Mouse (Mus musculus) embryo, embryonic 9.5 days (tissue): ENCODE measurements around the gene Tulp3.
"Not testable (repeated sequence)": the region's sequence is repeated elsewhere in the genome, so short reads cannot be mapped to it uniquely, and the experiment has no call there.

Experiments used
- DNase-seq: peaks from one replicate; pipeline ENCODE4 v3.0.0-alpha.2; 2017; ENCODE audit errors: extremely low spot score

Gene Tulp3

GRCm38 (mm10) chr6:128358999-128359398 is 3.3 kb upstream of the Tulp3 start:
- DNase-seq, result peak; percentile 67

- no peak for DNase-seq
Observed at GRCm38 (mm10) chr6:128355201-128355681, 410 bp downstream of the Tulp3 start.

GRCm38 (mm10) chr6:128354140-128354539 is 1.5 kb downstream of the Tulp3 start:
- no peak for DNase-seq

GRCm38 (mm10) chr6:128349711-128350110 is 5.9 kb downstream of the Tulp3 start:
- DNase-seq, result no peak

GRCm38 (mm10) chr6:128346782-128347181 is 8.9 kb downstream of the Tulp3 start:
- DNase-seq, result no peak

- no peak for DNase-seq
Observed at GRCm38 (mm10) chr6:128345623-128346022, 10.0 kb downstream of the Tulp3 start.

GRCm38 (mm10) chr6:128341956-128342723 is 13.5 kb downstream of the Tulp3 start:
- no peak for DNase-seq

DNA sequence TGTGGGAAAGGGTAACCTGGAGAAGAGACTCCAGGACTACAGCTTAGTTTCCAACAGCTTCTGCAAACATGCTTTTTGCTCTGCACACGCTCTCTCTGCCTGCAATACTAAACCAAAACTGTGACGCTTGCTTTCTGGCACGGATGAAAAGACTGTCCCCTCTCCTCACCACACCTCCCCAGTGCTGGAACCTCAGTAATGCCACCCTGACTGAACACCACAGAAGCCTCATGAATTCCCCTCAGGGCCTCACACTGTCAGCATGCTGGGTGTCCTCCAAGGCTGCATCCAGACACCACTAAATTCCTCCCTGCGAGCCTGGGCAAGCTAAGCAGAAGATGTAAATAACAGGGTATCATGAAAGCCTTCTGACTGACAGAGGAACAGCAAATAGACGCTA is 16.8 kb downstream of the Tulp3 start:
- DNase-seq, result no peak

DNA sequence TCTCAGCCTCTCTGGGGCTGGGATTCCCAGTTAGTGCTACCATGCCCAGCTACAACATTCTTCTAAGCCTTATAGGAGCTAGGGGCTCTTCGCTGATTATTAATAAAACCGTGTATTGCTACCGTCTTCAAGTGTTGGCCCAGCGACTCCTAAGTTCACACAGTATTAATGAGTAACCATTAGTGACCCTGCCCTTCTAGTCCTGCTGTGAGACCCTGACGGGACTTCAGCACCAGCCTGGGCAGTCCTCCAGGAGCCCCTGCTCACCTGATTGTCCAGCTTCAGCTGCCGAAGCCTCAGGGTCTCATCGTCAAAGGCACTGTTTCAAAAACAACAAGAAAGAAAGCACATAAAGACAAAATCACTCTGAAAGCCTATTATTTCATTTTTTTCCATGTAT is 18.2 kb downstream of the Tulp3 start:
- DNase-seq, result no peak

DNA sequence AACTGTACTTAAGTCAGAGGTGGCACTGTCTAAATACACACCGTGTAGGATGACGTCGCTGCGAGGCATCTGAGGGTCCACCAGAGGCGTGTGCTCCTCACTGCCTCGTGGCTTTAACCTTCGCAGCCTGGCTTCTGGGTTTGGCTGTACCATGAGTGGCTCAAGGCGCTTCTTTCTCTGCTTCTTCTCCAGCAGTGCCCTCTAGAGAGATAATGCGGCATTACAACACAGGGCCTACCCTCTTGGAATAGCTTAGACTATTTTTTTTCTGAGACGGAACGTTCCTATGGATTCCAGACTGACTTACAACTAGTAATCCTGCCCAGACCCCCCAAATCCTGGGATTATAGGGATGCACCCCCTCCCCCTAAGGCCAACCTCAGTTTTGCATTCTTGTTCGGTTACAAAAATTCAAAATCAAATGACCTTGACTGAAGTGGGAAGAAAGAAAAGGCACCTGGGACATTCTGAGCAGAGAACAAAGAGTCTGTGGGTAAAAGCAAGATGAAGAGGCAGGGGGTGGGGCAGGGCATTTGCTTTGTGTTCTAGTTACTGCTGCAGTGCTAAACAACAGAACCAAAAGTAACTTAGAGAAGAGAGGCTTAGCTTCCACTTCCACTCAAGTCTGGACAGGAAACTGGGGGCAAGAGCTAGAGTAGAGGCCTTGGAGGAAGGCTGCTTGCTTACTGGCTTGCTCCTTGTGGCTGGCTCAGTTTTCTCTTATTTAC is 21.1 kb downstream of the Tulp3 start:
- peak; percentile 76 for DNase-seq

DNA sequence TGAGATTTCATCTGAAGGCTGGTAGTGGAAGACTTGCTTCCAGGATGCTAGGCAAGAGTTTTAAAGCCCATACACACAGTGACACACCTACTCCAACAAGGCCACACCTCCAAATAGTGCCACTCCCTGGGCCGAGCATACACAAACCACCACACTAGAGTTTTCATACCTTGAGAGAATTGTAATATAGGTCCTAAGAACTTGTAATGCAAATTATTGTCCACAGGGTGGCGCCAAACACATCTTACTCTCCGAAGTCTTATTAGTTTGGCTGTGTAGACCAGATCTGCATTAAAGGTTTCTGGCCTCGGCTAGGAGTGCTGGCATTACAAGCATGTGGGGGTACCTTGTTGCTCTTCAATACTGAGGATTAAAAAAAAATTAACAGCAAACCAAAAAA is 37.3 kb downstream of the Tulp3 start:
- DNase-seq, result peak; percentile 47

GRCm38 (mm10) chr6:128315597-128315996 is 40.1 kb downstream of the Tulp3 start:
- DNase-seq, result no peak

GRCm38 (mm10) chr6:128314796-128315195 is 40.9 kb downstream of the Tulp3 start:
- no peak for DNase-seq

- peak; percentile 79 for DNase-seq
Observed at GRCm38 (mm10) chr6:128308311-128308710, 47.3 kb downstream of the Tulp3 start.

GRCm38 (mm10) chr6:128304801-128305200 is 50.9 kb downstream of the Tulp3 start:
- DNase-seq, result no peak

DNA sequence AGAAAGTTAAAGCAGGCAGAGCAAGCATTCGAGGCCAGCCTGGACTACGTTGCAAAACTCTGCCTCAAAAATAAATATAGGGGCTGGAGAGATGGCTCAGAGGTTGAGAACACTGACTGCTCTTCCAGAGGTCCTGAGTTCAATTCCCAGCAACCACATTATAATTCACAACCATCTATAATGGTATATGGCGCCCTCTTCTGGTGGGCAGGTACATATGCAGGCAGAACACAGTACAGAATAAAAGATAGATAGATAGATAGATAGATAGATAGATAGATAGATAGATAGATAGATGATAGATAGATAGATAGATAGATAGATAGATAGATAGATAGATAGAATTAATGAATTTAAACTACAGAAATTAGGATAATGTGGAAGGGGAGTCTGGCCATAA is 53.0 kb downstream of the Tulp3 start:
- DNase-seq, result not testable (repeated sequence)

DNA sequence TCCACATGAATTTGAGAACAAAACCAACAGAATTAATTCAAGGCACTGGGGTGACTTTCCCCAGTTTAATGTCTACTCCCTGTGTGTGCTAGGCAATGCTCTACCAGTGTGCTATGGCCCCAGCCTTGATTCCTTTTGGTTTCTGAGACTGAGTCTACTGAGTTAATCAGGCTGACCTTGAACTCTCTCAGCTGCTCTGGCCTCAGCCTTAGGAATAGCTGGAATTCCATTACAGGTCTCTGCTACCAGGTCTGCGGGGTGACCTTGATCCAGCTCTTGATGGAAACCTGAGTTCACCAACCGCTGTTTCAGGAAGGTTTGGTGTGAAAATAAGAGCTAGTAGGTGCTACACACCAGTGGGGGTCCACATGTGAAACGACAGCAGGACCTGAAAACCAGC is 53.8 kb downstream of the Tulp3 start:
- DNase-seq, result no peak

DNA sequence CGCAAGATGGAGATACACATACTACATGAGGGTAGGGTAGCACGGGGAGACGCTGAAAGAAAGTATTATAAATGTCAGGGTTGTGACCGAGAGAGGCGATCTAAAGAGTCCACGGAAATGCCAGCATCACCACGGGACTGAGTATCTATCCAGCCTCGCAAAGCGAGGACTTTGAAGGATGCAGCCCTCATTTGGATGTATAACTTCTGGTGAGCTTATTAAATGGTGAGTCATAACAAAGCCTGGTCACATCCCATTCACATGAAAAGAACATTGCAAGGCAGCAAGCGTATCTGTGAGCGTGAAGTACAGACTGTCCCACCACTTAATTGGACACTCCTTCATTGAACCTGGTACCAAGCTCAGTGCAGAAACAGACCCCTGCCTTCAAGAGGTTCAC is 54.2 kb downstream of the Tulp3 start:
- DNase-seq, result no peak

DNA sequence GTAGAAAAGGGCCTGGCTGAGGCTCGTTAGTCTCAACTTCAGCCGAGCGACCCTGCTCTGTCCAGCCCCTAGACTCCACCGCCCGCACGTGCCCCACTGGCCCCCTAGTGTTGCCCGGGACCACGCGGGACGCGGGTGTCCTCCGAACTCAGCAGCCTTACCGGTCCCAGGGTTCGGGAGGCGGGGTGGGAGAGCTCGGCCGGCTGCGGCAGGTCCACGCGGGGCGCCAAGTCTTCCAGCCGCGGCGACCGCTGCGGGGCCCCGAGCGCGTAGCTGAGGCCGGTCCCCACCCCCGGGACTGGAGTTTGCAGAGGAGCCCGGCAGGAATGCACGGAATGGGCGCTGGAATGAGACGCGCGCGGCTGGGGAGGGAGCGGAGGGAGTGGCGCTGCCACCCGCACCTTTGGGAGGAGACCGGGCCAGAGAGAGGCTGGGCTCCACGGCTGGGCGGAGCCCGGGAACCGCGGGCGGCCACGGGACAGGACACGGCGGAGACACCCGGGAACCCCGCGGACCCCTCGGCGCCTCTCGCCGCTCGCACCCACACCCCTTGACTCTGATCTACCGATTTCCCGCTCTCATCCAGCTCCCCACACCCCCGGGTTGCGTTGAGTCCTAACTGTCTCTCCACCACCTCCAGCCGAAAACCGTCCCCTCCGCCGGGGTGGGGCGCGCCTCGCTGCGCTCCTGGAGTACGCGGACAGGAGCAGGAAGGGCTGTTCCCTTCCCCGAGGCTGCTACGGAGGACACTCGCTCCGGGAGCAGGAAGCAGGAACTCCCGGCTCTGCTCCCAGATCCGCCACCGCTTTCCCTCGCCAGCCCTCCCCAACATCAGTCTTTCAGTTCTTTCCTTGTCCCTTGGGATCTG is 55.3 kb downstream of the Tulp3 start, which contains the start of gene Tead4:
TSS of gene Tead4 (minus strand) at position 690 of the 868 bp plus-strand sequence.
- peak; percentile 70 for DNase-seq

DNA sequence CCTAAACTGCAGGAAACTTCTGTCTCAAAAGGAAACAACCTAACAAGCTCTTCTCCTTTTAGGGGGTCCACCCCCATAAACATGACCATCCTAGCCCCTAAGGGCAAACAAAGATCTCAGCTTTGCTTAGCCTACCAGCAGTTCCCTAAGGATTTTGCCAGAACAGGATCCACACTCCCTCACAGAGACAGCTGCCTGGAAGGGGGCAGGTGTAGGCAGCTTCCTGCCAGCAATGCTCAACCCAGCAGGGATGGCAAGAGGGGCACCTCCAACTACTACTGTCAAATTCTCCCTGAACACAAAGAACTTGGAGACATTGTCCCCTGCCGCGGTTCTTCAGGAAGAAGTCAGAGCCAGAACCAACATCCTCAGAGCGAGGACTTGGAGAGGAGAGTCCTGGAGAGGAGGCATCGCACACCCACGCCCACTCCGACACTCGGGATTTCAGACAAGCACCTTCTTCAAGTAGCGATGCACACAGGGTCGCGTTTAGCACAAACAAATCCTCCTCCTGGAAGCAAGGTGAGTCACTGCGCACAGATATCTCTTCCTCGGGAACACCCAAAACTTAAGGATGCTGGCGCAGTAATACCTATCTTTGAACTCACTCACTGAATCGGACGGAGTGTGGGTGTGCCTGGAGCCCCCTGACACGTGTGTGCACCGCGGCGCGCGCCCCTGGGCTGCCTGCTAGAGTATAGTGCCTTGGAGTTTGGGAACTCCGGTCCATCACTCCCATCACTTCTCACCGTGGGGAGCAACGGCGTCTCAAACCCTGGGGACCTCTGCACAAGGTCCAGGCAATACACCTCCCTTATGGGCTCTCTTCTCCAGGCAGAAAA is 56.1 kb downstream of the Tulp3 start:
- DNase-seq, result peak; percentile 42

GRCm38 (mm10) chr6:128298246-128298645 is 57.4 kb downstream of the Tulp3 start:
- no peak for DNase-seq
